Mouse (Mus musculus) liver, embryonic 14.5 days (tissue): ENCODE results near the gene Nup133. TPM values are rescaled to one million over a fixed set of nuclear protein-coding genes. Genes with fewer than 3 reads are reported as not detected.

Experiments used
- ATAC-seq: fragments of 200-750 bp; cut with Nextera tagmentation; 2 replicates; pipeline ENCODE4 v1.8.0; 2017; ENCODE audit warnings: moderate number of reproducible peaks, mild to moderate bottlenecking, moderate library complexity; ENCODE audit not compliant: insufficient read depth
- DNase-seq, 3 experiments: peaks; one replicate each; pipeline ENCODE4 v3.0.0-alpha.2; 2012 to 2013; ENCODE audit warnings: low read depth in 3 of 3, low spot score in 3 of 3
- H3K27ac ChIP-seq: fragments of 300-500 bp; sonication (generic); 2 replicates; pipeline ENCODE4 v1.5.1; 2014; ENCODE audit warnings: moderate library complexity, mild to moderate bottlenecking, control low read depth, inconsistent platforms
- H3K27me3 ChIP-seq: fragments of 300-500 bp; sonication (generic); 2 replicates; pipeline ENCODE4 v1.6.1; 2014; ENCODE audit warnings: mild to moderate bottlenecking, low read length, moderate library complexity; ENCODE audit not compliant: control insufficient read depth, insufficient read depth
- H3K36me3 ChIP-seq: fragments of 300-500 bp; sonication (generic); replicated peaks from 2 replicates; pipeline ENCODE4 v1.6.1; 2014; ENCODE audit warnings: low read depth; ENCODE audit not compliant: control insufficient read depth, insufficient read depth
- H3K4me1 ChIP-seq, 2 experiments: fragments of 200-500 bp in 1 of 2; fragments of 300-500 bp in 1 of 2; sonication (generic) in 1 of 2; replicated peaks; 2 replicates each; pipeline ENCODE4 v1.6.1; 2012 to 2014; ENCODE audit warnings: antibody characterized with exemption in 1 of 2, inconsistent platforms in 1 of 2, low read length in 1 of 2; ENCODE audit not compliant: control insufficient read depth in 2 of 2, insufficient read depth in 2 of 2
- H3K4me2 ChIP-seq: fragments of 300-500 bp; sonication (generic); 2 replicates; pipeline ENCODE4 v1.6.1; 2014; ENCODE audit warnings: low read depth, mild to moderate bottlenecking, control low read depth, moderate library complexity
- H3K4me3 ChIP-seq, 2 experiments: fragments of 200-500 bp in 1 of 2; fragments of 300-500 bp in 1 of 2; sonication (generic) in 1 of 2; 2 replicates each; pipeline ENCODE4 v1.5.1; 2012 to 2014; ENCODE audit warnings: low read depth in 2 of 2, low read length in 2 of 2, mild to moderate bottlenecking in 2 of 2, control low read depth in 1 of 2, inconsistent platforms in 1 of 2, moderate library complexity in 1 of 2; ENCODE audit not compliant: insufficient read depth in 1 of 2
- H3K9ac ChIP-seq: fragments of 300-500 bp; sonication (generic); replicated peaks from 2 replicates; pipeline ENCODE4 v1.6.1; 2014; ENCODE audit warnings: mild to moderate bottlenecking, control low read depth, moderate library complexity
- H3K9me3 ChIP-seq: fragments of 300-500 bp; sonication (generic); 2 replicates; pipeline ENCODE4 v1.6.1; 2016; ENCODE audit warnings: low read length, mixed read lengths; ENCODE audit not compliant: control insufficient read depth
- CTCF ChIP-seq: IDR thresholded peaks from 2 replicates; pipeline ENCODE4 v1.5.1; 2016; ENCODE audit warnings: antibody characterized with exemption, low read depth, control low read depth
- EP300 ChIP-seq: IDR thresholded peaks from 2 replicates; pipeline ENCODE4 v1.6.1; 2016; ENCODE audit warnings: antibody characterized with exemption, low read depth
- whole genome bisulfite sequencing: fragments of 180-500 bp; shearing (Covaris S2); extraction: QIAGEN DNeasy Blood & Tissue Kit; methylation state at CpG from one replicate; pipeline ENCODE4 v1.1.7; 2014; ENCODE audit not compliant: insufficient replicate concordance; 5-methylcytosine and 5-hydroxymethylcytosine counted together
- polyA plus RNA-seq, 2 experiments: library from polyadenylated mRNA; depleted of rRNA in 1 of 2; stranded (reverse) in 1 of 2; unstranded in 1 of 2; fragments of >200 nt; fragmentation: Nextera tagmentation in 1 of 2; extraction: Ambion mirVana in 1 of 2; gene quantifications; 2 replicates each; pipeline versions ENCODE4 v1.2.1 to v1.2.3; 2012 to 2014

Nup133 gene
- polyA plus RNA-seq, 2 experiments: 17.6 to 23.3 TPM

GRCm38 (mm10) chr8:123884721-123885565, 64.1 kb downstream of the Nup133 start:
- Histone ChIP-seq H3K4me2 (no peak overlapping the region), H3K4me3 (no peak overlapping the region), H3K27me3 (peaks cover 6% of the 10 kb centered on the region; the same call in 1 of the 2 replicates), H3K9me3 (no peaks in the 10 kb centered on the region), H3K27ac (no peak overlapping the region), H3K36me3 (no peaks in the 10 kb centered on the region), H3K9ac (no peak overlapping the region), H3K4me1 (no peaks in the 10 kb centered on the region)
- no peak for ATAC-seq
- 7% methylated on average over 14 of the region's 14 CpGs for WGBS
- DNase-seq: no peak
- TF ChIP-seq EP300: no peak
- TF ChIP-seq CTCF: no peak

- Histone ChIP-seq H3K4me2 (no peak overlapping the region), H3K36me3 (no peaks in the 10 kb centered on the region), H3K9me3 (no peaks in the 10 kb centered on the region), H3K4me3 (no peak overlapping the region), H3K9ac (no peak overlapping the region), H3K27ac (no peak overlapping the region), H3K4me1 (no peaks in the 10 kb centered on the region), H3K27me3 (peaks cover 5% of the 10 kb centered on the region; the same call in 1 of the 2 replicates)
- WGBS: 74% methylated on average over 4 of the region's 4 CpGs
- ATAC-seq (no peak), DNase-seq (no peak)
- TF ChIP-seq EP300: no peak
- no peak for TF ChIP-seq CTCF
Observed at GRCm38 (mm10) chr8:123883094-123883493, 66.0 kb downstream of the Nup133 start.

GRCm38 (mm10) chr8:123882412-123882811, 66.7 kb downstream of the Nup133 start:
- no peak for ATAC-seq
- no peaks in the 10 kb centered on the region for H3K4me1 ChIP-seq
- WGBS: 42% methylated on average over 2 of the region's 2 CpGs

GRCm38 (mm10) chr8:123880821-123881350, 68.2 kb downstream of the Nup133 start:
- TF ChIP-seq EP300 (no peak), CTCF (peak; percentile 20; the same call in 1 of the 2 replicates)
- DNase-seq: no peak
- 28% methylated on average over 4 of the region's 4 CpGs for WGBS
- H3K4me3 ChIP-seq: no peak overlapping the region
- ATAC-seq: no peak
- peaks cover 3% of the 10 kb centered on the region; the same call in 1 of the 2 replicates for H3K27me3 ChIP-seq
- no peaks in the 10 kb centered on the region for H3K36me3 ChIP-seq
- no peak overlapping the region for H3K27ac ChIP-seq
- H3K9ac ChIP-seq: no peak overlapping the region
- no peaks in the 10 kb centered on the region for H3K9me3 ChIP-seq
- 0 out of 4 replicates have a peak, but pooled peaks cover 0 to under 1% of the 10 kb centered on the region in 2 experiments for H3K4me1 ChIP-seq
- H3K4me2 ChIP-seq: no peak overlapping the region

More at GRCm38 (mm10) chr8:123882412-123882811, 66.7 kb downstream of the Nup133 start:
- no peaks in the 10 kb centered on the region for H3K36me3 ChIP-seq
- peaks cover 5% of the 10 kb centered on the region; the same call in 1 of the 2 replicates for H3K27me3 ChIP-seq
- TF ChIP-seq CTCF: no peak
- TF ChIP-seq EP300: no peak
- H3K4me3 ChIP-seq: no peak overlapping the region
- no peaks in the 10 kb centered on the region for H3K9me3 ChIP-seq
- no peak for DNase-seq
- no peak overlapping the region for H3K27ac ChIP-seq
- H3K4me2 ChIP-seq: no peak overlapping the region
- H3K9ac ChIP-seq: no peak overlapping the region

GRCm38 (mm10) chr8:123880271-123880670, 68.8 kb downstream of the Nup133 start:
- no peak for DNase-seq
- H3K27me3 ChIP-seq: peaks cover 3% of the 10 kb centered on the region; the same call in 1 of the 2 replicates
- H3K9ac ChIP-seq: no peak overlapping the region
- 0 out of 4 replicates have a peak, but pooled peaks cover 0 to 3% of the 10 kb centered on the region in 2 experiments for H3K4me1 ChIP-seq
- no peak overlapping the region for H3K4me3 ChIP-seq
- TF ChIP-seq CTCF (no peak), EP300 (no peak)
- ATAC-seq: no peak
- H3K4me2 ChIP-seq: no peak overlapping the region
- 40% methylated on average over 10 of the region's 10 CpGs for WGBS
- no peaks in the 10 kb centered on the region for H3K9me3 ChIP-seq
- H3K27ac ChIP-seq: no peak overlapping the region
- no peaks in the 10 kb centered on the region for H3K36me3 ChIP-seq
